Mouse (Mus musculus): Measurements from ENCODE around the gene Zbtb18.

DNA sequence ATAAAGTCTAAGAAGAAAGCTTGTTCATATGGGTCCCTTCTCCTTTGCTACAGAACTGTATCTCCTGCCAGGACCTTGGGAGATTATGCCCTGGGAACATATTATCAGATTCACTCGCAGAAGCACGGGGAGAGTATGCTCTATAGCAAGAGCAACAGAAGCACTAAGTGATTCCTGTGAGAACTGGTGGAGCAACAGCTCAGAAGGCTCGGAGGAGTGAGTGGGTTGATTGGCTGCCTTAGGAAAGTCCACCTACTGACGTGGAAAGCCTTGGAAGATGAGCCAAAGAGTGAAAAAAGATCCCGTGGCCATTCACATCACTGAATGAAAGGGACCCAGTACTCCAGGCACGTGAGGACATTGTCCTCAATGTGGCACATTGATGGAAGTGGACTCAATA, 37.0 kb upstream of the Zbtb18 start:
- TF ChIP-seq CTCF (IDR thresholded peaks at IDR 0.05): no peak
- no peak for TF ChIP-seq EP300 (IDR thresholded peaks at IDR 0.05)
